Mouse (Mus musculus) gastrocnemius, adult 2 months (tissue): ENCODE data around the gene Doc2g. TPM values are rescaled to one million over a fixed set of nuclear protein-coding genes. Genes with fewer than 3 reads are reported as not detected.
"Not testable (repeated sequence)": the region's sequence is repeated elsewhere in the genome, so short reads cannot be mapped to it uniquely, and the experiment has no call there.

Source experiments
- DNase-seq: peaks from one replicate; pipeline ENCODE4 v3.0.0; 2022
- H3K27ac ChIP-seq: fragments of 200-600 bp; 2 replicates; pipeline ENCODE4 v1.8.1; 2022; ENCODE audit warnings: mild to moderate bottlenecking
- H3K4me3 ChIP-seq: fragments of 200-600 bp; 2 replicates; pipeline ENCODE4 v1.8.1; 2022; ENCODE audit warnings: mild to moderate bottlenecking, moderate library complexity
- CTCF ChIP-seq: fragments of 200-600 bp; IDR thresholded peaks from 2 replicates; pipeline ENCODE4 v1.8.1; 2022; ENCODE audit warnings: antibody characterized with exemption, mild to moderate bottlenecking, moderate library complexity
- intact Hi-C: fragments of 180-260 bp; cut with DNase I; formaldehyde crosslinking; loops from one replicate; pipeline ENCODE4 v1.15.1; 2025
- long read RNA-seq, 2 experiments: library from polyadenylated mRNA; stranded (forward); transcript quantifications; one replicate each; pipeline ENCODE4 v2.0.0; 2021
- total RNA-seq, 2 experiments: library from RNA; stranded (reverse); gene quantifications; 2 replicates each; pipeline ENCODE4 v1.2.3; 2021

Doc2g gene
- total RNA-seq: 1 to 10 TPM in 1 of 2 experiments, under 1 TPM in 1; 0.56 to 2.6 TPM
- long read RNA-seq, experiment 1, partial matches to known transcripts: 2 of 5 reads
- long read RNA-seq, experiment 1, other reads (novel, unspliced or antisense): 3 of 5 reads
- long read RNA-seq, experiment 2, partial matches to known transcripts: 0 of 2 reads
- long read RNA-seq, experiment 2, other reads (novel, unspliced or antisense): 1 of 2 reads

DNA sequence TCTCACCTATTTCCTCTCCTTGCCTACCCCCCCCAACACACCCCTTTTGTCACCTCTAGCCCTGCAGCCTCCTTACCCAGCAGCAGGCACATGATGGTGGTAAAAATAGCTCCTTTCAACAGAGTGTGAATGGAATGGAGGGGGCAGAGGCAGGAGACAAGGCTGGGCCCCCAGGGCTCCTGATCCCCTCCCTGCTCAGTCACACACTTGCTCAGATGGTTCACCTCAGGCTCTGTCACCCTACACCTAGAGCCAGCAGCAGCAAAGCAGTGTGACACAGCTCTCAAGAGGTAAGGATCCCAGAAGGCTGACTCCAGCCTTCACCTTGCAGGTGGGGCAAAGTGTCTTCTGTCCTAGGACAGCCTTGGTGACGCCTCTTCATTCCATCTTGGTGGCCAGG lies at the start of gene Doc2g:
Gene Doc2g (plus strand): TSS at position 202 of the 400 bp plus-strand sequence.
- intact Hi-C loops: no loop called here
- no peak for TF ChIP-seq CTCF
- Histone ChIP-seq H3K4me3 (no peak within 1 kb of the TSS), H3K27ac (no peak within 1 kb of the TSS)
- no peak for DNase-seq

DNA sequence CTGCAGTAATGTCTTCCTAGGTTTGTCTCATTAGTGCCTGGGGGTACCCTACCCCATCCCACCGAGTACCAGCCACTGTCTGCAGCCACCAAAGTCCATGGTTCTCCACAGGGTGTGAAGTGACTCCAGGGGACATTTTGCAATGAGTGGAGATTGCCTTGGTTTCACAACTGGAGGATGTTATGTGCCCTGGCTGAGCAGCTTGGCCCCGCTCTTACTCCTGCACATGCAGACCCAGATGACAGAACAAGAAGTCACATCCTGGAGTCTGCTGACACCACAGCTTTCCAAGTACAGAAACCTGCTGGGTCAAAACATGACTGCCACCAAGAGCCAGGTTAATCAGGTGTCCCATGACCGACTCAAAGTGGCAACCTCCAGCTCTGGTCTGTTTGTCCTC lies 48.1 kb upstream of the Doc2g start:
- H3K27ac ChIP-seq: no peak overlapping the region
- no peak for TF ChIP-seq CTCF
- no peak overlapping the region for H3K4me3 ChIP-seq
- intact Hi-C loops: no loop called here
- DNase-seq: no peak

DNA sequence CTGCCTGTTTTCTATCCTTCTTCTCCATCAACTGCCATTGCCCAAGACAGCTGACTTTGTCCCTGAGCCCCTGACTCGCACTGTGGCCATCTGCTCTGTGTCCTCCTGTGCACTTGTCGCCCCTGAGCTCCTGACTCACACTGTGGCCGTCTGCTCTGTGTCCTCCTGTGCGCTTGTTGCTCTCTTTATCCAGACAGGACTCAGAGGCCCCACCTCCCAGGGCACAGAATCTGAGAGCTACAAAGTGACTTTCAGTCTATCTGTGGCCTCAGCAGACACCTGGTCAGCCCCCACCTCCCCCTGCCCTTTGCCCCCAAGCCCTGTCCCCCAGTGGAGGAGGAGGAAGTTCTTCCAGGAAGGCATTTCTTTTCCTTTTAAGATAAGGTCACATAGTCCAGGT lies 47.3 kb upstream of the Doc2g start:
- intact Hi-C loops: no loop called here
- DNase-seq: no peak
- Histone ChIP-seq H3K4me3 (no peak overlapping the region), H3K27ac (no peak overlapping the region)
- no peak for TF ChIP-seq CTCF

DNA sequence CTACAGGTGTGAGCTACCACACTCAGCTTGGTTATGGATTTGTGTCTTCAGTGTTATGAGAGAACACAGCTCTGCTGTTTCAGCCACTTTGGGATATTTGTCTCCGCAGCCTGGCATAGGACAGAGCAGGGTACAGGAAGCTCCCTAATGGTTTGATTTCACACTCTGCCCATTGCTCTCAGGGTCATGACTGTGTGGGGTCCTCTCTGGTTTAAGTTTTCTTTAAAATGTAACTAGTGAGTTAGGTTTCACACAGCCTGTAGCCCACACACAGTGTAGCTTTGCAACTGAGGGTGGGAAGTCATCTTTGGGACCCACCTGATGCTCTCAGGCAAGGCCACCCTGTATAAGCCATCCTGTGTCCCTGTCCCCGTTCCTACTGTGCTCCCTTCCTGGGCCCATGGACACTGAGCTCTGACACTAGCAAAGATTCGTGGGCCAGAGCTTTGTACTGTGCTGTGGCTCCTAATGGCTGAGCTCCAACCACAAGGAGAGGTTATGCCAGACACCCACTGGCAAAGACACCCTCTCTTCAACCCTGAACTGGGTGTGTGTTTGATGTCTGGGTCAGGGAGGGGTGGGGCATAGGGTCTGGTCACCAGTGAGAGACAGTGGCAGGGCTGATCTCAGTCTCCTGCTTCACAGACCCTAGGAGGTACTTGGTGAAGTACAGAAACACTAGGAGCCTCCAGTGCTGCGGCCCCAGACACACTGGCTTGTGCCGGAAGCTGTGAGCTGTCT lies 45.6 kb upstream of the Doc2g start:
- intact Hi-C loops, H3K27ac ChIP-seq, H3K4me3 ChIP-seq, DNase-seq: not testable (repeated sequence)

DNA sequence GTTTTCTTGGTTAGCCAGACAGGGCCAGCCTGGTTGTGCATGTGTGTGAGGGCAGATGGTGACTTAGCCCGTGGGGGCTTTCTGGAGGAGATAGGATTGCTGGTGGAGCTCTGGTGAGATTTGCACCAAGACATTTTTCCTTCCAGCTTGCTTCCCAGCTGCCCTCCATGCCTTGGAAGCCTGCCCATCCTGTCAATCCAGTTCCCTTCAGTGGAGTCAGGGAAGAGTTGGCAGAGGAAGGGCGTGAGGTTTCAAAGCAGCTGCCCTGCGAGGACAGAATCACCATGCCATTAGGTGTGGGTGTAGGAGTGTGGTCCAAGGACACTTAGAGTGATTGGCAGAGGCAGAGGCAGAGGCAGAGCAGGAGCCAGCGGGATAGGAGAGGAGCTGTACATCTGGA lies 44.6 kb upstream of the Doc2g start, which contains the start of gene Aldh3b3:
Gene Aldh3b3 (plus strand): TSS at position 176 of the 400 bp plus-strand sequence.
- intact Hi-C loops: no loop called here
- Histone ChIP-seq H3K27ac (no peak within 1 kb of the TSS), H3K4me3 (no peak within 1 kb of the TSS)
- no peak for DNase-seq
- no peak for TF ChIP-seq CTCF

DNA sequence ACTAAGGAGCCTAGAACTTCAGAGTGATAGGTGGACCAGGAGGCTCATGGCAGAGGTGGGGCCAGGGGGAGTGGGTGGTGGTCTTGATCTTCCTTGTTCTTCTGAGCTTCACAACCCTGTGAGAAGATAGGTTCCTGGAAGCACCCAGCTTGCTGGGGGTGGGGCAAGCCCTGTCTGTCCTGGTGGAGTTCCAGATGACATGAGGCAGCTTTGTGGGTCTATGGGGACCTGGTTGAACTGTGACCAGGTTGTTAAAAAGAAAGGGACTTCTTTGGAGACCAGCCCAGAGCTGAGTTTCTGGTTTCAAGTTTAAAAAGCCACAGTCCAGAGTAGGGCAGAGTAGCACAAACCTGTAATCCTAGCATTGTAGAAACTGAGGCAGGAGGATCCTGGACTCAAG lies 44.1 kb upstream of the Doc2g start:
- TF ChIP-seq CTCF: no peak
- H3K27ac ChIP-seq: no peak overlapping the region
- H3K4me3 ChIP-seq: no peak overlapping the region
- no peak for DNase-seq
- intact Hi-C loops: no loop called here

DNA sequence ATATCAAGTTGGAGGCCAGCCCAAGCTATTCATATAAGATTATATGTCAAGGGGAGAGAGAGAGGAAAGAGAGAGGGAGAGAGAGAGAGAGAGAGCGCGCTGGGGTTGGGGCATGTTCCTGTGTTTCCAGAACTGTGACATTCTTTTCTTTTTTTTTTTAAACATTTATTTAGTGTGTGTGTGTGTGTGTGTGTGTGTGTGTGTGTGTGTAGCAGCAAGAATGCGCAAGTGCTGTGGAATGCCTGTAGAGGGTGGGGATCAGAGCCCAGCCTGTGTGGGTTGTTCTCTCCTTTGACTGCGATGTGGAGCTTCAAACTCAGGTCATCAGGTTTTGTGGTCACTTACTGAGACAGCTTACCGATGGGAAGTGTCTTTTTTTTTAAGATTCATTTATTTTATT lies 42.9 kb upstream of the Doc2g start:
- TF ChIP-seq CTCF: no peak
- Histone ChIP-seq H3K4me3 (no peak overlapping the region), H3K27ac (no peak overlapping the region)
- intact Hi-C loops: no loop called here
- no peak for DNase-seq

DNA sequence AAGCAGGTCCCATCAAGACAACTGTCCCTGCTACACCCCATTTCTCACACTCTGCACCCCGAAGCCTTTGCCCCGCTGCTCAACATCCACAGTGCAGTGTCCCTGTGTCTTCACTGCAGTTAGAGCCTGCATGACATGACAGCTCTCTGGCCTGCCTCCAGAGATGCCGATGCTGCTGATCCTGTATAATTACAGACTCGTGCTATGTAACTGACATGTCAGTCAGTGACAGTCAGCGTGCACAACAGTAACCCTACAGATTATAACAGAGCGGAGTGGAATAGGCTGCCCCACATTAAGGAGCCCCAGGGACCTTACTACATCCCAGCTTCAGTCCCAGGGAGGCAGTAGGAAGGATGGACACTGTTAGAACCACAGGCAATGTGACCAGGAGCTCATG lies 41.3 kb upstream of the Doc2g start:
- H3K4me3 ChIP-seq, H3K27ac ChIP-seq, intact Hi-C loops, DNase-seq: not testable (repeated sequence)

DNA sequence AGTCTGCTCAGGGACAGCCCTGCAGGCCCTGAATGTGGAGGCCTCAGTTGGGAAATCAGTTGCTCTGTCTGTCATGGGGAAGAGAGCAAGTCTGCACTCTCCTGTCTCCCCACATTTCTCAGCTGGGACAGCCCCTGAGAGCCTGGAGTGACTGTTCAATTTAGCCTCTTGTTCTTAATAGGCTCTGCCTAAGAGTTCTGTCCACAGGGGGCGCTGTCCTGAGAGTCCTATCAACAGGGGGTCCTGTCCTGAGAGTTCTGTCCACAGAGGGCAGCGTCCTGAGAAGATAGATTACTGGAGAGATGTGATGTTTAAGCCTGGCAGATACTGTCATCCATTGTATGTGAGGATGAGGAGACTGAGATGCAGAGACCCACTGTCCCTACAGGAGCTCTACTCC lies 40.6 kb upstream of the Doc2g start:
- Histone ChIP-seq H3K4me3 (no peak overlapping the region), H3K27ac (no peak overlapping the region)
- intact Hi-C loops: no loop called here
- TF ChIP-seq CTCF: peak; percentile 32
- no peak for DNase-seq

DNA sequence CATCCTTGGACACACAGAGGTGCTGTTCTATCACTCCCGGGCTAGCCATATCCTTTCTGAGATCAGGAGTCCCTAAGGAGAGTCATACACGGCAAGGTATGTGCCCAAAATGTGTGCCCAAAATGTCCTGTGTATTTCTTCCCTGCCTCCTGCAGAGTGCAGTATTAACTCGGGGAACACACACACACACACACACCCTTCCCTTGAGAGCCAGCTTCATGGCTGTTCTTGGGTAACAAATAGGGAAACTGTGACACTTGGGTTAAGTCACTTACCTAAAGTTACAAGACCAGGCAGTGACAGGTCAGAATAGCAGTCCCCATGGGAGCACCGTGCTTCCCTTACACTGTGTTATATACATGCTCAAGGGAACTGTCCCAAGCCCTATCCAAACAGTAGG lies 39.1 kb upstream of the Doc2g start:
- Histone ChIP-seq H3K4me3 (no peak overlapping the region), H3K27ac (no peak overlapping the region)
- no peak for DNase-seq
- intact Hi-C loops: no loop called here
- no peak for TF ChIP-seq CTCF

DNA sequence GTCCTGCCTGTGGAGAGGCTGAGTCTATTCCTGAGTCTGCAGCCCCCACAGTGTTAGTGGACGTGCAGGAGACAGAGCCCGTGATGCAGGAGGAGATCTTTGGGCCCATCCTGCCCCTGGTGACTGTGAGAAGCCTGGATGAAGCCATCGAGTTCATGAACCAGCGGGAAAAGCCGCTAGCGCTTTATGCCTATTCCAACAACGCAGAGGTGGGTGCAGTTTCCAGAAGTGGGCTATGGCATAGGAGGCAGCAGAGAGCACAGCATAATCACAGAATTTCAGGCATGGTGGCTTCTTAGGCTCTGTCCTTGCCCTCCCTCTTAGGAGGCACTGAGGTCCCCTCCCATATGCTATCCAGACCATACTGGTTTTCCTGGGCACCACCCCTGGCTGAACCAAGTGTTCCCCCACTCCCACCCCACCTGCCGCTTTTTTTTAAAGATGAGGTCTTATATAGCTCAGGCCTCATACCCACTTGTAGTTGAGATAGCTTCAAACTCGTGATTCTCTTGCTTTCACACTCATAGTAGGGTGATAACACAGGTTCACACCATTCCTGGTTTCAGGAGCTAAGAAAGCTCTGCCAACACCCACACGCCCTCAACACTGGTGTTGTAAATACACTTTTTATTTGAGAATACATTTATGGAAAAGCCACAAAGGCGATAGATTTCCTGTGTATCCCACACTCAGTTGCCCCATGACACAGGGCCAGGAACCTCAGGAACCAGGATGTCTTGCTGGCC lies 36.6 kb upstream of the Doc2g start:
- no peak overlapping the region for H3K27ac ChIP-seq
- no peak overlapping the region for H3K4me3 ChIP-seq
- TF ChIP-seq CTCF: no peak
- intact Hi-C loops: no loop called here
- no peak for DNase-seq

DNA sequence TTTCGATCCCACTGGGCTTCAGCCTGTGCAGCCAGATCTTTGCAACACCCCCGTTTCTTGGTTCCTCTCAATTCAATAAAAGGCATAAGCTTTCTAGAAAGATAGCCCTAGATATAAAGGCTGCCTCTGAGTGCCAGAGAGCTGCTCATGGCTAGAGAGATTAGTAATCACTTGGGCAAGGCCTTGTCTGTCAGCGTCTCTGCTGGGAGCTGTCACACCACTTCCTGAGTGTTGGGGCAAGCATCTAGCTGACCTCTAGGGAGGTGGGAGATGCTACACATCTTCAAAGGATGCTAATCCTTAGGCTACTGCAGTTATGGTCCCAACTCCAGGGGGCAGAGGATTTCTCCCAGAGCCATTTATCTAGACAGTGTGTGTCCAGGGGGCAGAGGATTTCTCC lies 35.9 kb upstream of the Doc2g start:
- no peak overlapping the region for H3K27ac ChIP-seq
- TF ChIP-seq CTCF: no peak
- H3K4me3 ChIP-seq: no peak overlapping the region
- intact Hi-C loops: no loop called here
- no peak for DNase-seq

DNA sequence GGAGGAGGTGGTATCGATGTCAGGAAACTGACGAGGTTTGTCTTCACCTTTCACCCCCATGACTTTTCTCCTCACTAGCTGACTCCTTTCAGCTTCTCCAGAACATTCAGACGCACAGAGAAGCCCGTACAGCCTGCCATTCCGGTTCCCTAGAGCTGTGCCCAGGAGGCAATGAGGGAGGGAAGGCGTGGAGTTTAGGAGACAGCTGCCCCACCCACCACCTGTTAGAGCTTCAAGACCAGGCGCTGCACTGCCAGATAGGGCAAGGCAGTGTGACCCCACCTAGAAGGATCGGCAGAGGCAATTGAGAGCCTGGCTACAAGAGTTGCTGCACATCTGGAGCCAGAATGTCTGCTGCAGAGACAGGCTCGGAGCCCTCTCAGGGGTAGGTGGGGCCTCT lies 30.9 kb upstream of the Doc2g start, which contains the start of gene Aldh3b2:
Gene Aldh3b2 (plus strand): TSS at position 100 of the 400 bp plus-strand sequence.
- Histone ChIP-seq H3K4me3 (no peak within 1 kb of the TSS), H3K27ac (no peak within 1 kb of the TSS)
- no peak for TF ChIP-seq CTCF
- DNase-seq: no peak
- intact Hi-C loops: no loop called here

DNA sequence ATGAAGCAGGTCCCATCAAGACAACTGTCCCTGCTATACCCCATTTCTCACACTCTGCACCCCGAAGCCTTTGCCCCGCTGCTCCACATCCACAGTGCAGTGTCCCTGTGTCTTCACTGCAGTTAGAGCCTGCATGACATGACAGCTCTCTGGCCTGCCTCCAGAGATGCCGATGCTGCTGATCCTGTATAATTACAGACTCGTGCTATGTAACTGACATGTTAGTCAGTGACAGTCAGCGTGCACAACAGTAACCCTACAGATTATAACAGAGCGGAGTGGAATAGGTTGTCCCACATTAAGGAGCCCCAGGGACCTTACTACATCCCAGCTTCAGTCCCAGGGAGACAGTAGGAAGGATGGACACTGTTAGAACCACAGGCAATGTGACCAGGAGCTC lies 28.5 kb upstream of the Doc2g start:
- DNase-seq, intact Hi-C loops, H3K27ac ChIP-seq, H3K4me3 ChIP-seq: not testable (repeated sequence)
